Mouse (Mus musculus) adrenal gland (tissue): ENCODE measurements around the gene D630039A03Rik.

Experiments used
- intact Hi-C: fragments of 180-260 bp; cut with DNase I; formaldehyde crosslinking; loops from one replicate; pipeline ENCODE4 v1.15.1; 2025

Gene D630039A03Rik

DNA sequence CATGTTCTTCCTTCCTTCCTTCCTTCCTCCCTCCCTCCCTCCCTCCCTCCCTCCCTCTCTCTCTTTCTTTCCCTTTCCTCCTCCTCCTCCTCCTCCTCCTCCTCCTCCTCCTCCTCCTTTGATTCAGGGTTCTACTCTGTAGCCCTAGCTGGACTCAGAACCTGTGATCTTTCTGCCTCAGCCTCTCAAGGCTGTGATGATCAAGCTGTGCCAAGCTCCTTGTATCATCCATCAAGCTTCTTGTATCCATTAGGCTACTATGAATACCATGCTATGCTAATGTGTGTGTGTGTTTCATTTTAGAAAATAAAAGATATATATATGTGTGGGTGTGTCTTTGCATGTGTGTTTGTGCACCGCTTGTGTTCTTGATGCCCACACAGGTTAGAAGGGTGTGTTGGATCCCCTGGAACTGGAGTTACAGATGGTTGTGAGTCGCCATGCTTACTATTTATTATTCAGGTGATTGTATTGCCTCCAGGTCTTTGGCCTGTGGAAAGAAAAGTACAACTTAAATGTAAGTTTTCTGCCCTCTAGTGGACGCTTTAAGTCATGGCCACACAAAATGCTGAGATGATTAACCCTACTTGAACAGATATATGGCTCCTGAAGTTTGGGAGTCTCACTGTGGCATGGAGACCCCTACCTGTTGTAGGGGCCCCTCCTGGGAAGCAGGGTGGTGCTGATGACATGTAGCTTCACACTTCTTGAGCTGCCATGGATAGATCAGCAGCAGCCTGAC lies 11.5 kb upstream of the D630039A03Rik start:
- intact Hi-C loops: loop anchor here (10.0 kb wide), 1 partner anchor 553 kb away; no protein-coding TSS in a partner anchor

DNA sequence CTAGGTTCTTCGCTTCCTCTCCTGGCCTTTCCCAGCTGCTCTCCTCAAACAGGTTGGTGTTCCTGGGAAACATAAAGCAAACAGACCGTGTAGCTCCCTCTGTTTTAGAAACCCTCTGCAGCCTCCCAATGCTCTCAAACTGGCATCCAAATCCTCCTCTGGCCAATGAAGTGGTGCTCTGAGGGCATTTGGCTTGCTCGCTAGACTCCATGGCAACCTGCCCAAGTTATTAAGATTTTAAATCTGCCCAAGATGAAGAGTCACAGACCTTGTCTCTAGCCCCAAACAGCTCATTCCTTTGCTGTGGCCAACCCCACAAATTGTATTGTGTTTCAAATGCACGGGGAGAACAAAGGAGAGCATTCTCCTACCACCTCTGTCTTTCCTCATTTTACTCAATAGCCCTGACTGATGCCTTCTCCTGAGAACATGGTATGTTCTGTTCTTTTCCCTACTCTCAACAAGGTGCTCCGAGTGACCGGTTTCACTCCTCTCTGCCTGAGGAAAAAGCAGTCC lies 8.5 kb upstream of the D630039A03Rik start:
- intact Hi-C loops: loop anchor here (10.0 kb wide), 1 partner anchor 550 kb away; no protein-coding TSS in a partner anchor

GRCm38 (mm10) chr4:57922171-57922570 lies 6.1 kb upstream of the D630039A03Rik start:
- intact Hi-C loops: loop anchor here (10.0 kb wide), 1 partner anchor 547 kb away; no protein-coding TSS in a partner anchor

DNA sequence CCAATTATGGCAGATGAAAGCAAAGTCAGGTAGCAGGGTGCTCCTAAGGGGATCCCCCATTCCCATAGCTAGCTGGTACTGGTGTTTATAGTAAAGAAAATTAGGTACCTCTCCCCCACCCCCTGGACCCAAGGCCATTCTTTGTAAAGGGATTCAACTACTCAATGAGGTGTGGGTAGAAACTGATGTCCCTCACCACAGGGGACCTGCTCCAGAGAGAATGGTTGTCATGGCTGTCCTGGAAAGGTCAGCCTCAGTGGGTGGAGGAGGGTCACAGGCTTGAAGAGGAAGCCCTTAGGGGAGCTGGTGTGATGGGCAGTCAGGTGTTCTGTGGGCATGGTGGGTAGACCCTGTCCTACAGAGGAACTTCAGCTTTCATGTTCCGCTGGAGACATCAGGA lies 4.4 kb upstream of the D630039A03Rik start:
- intact Hi-C loops: loop anchor here (10.0 kb wide), 1 partner anchor 546 kb away; no protein-coding TSS in a partner anchor

- intact Hi-C loops: loop anchor here (10.0 kb wide), 1 partner anchor 545 kb away; no protein-coding TSS in a partner anchor
Observed at GRCm38 (mm10) chr4:57919494-57920423, 3.7 kb upstream of the D630039A03Rik start.

DNA sequence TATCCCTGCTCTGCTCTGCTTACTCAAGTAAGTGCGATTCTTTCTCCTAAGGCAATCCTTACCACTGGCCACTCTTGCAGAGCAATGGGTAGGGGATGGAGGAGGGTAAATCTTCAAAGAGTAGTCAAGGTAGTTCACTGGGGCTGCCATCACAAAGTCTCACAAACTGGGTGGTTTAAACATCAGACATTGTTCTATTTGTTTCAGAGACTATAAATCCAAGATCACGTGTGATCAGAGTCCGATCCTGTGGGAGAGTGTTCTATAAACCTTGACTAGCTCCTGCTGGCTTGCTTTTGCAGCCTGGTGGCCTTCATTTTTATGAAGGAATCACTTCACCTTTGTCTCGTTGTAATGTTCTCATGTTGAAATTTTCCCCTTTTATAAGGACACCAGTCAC lies 614 bp upstream of the D630039A03Rik start:
- intact Hi-C loops: no loop called here

GRCm38 (mm10) chr4:57915216-57915965 lies 706 bp downstream of the D630039A03Rik start:
- intact Hi-C loops: no loop called here

DNA sequence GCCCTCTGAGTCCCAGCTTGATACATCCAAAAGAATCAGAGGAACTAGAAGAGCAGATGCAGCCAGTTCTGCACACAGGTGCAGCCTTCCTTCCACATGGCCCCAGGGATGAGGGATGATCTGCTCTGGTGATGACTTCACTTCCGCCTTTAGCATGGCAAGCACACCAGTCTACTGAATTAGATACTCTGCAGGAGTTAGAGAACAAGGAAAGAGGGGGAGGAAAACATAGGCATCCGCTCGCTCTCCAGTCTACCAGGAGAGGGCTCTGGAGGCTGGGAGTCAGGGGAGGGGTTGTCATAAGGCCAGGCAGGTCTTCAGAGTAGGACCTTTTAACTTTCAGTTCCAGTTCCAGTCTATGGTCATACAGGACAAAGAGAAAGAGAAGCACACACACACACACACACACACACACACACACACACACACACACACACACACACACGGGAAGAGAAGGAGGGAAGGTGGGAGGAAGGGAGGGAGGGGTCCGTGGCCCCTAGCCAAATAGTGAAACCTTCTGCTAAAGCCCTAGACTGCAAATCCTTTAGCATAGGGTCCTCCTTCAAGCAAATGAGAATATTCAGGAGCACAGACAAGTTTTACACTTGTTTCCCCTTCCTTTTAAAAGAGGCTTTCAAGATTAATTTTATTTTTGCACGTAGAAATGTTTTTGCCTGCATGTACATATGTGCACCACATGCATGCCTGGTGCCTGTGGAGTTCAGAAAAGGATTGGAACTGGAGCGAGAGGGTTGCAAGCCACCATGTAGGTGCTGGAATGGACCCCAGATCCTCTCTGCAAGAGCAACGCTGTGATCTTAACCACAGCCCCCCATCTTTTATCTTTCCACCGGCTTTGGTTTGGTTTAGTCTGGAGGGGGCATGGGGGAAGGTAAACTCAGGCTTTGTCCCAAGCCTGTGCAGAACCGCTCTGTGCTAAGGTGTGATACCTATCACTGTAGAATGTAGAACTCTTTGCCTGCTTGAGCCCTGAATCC lies 1.6 kb downstream of the D630039A03Rik start:
- intact Hi-C loops: no loop called here

- intact Hi-C loops: no loop called here
Observed at GRCm38 (mm10) chr4:57913021-57913420, 3.1 kb downstream of the D630039A03Rik start.

DNA sequence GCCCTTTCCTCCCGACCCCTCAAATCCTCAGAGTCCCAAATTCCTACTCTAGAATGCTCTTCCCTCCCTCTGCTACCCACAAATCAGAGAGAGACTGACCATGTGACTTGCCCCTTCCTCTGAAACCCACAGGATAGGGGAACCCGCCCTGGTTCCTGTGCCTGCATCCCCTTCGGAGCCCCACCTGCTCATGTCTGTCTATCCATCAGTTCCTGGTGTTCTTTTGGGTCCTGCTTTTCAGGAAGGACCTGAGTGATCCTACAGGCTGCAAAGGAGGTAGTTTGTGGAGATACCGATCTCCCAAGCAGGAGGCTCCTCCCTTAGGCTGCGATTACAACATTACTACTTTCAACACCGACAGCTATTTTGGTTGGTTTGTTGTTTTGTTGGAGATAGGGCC lies 7.2 kb downstream of the D630039A03Rik start:
- intact Hi-C loops: loop anchor here (10.0 kb wide), 2 partner anchors 336 to 464 kb away; no protein-coding TSS in a partner anchor

DNA sequence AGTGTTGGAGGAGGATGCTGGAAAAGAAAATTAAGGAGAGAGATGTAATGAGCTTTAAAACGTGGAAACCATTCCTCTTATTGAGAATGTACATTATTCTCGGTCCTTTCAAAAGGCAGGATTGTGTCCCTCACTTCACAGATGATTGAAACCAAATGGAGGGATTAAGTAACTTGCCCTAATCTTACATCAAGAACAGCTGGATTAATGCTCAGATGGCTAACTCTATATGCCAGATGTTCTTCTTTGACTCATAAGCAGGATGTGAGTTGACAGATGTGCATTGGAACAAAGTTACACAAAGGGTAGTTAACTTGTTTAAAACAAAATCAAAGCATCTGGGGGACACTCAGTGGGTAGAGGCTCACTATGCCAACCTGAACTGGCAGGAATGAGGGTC lies 9.4 kb downstream of the D630039A03Rik start:
- intact Hi-C loops: loop anchor here (10.0 kb wide), 2 partner anchors 338 to 462 kb away; no protein-coding TSS in a partner anchor

DNA sequence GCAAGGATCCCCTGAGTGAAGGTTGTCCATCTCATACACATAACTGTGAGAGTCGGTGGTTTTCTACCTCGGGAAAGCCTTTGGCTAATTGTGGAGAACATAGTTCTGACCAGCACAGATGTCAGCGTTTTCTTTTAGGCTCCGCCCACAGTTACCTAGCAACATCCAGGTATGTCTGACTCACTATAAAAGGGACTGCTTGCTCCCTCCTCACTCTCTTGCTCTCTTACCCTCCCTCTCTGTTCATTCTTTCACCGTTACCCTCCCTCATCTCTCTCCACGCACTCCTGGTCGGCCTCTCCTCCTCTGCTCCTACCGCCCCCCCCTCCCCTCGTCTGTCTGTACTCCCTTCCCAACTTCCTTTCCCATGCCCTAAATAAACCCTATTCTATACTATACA lies 11.5 kb downstream of the D630039A03Rik start:
- intact Hi-C loops: loop anchor here (5.0 to 10.0 kb wide), 4 partner anchors 173 to 460 kb away; no protein-coding TSS in a partner anchor

DNA sequence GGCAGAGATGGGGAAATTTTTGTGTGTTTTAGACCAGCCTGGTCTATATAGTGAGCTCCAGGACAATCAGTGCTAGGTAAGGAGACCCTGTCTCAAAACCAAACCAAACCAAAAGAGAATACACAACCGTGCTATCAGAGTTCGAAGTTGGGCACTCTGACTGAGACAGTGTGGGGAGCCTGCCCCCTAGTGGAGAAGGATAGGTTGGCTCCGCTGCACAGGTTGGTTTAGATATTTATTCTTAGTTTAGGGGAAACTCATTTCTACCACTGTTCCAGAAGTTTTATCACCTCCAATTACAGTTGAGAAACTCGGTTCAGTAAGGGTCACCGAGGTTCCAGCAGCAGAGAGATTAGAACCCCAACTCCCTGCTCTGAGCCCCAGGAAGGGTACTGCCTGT lies 11.9 kb downstream of the D630039A03Rik start:
- intact Hi-C loops: loop anchor here (5.0 to 10.0 kb wide), 4 partner anchors 173 to 459 kb away; no protein-coding TSS in a partner anchor

DNA sequence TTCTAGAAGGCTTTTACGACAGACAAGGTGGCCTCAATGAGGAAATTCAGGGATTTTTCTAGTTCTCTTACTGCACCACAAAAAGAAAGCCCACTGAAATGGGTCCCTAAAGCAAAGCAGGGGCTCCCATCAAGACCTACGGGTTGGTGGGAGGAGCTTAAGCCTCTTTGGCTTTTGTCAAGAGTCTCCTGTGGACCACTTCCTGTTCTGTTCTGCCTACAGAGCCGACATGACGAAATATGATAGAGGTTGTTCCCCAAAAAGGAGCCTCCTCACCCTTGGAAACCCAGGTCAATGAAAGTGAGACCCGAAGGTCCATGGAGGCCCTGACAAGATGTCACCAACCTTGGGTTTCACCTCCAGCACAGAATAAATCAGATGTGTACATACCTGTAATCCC lies 13.5 kb downstream of the D630039A03Rik start:
- intact Hi-C loops: loop anchor here (5.0 to 10.0 kb wide), 4 partner anchors 175 to 458 kb away; no protein-coding TSS in a partner anchor

- intact Hi-C loops: loop anchor here (5.0 to 10.0 kb wide), 4 partner anchors 176 to 456 kb away; no protein-coding TSS in a partner anchor
Observed at GRCm38 (mm10) chr4:57901210-57901609, 14.9 kb downstream of the D630039A03Rik start.

- intact Hi-C loops: no loop called here
Observed at GRCm38 (mm10) chr4:57896631-57897030, 19.5 kb downstream of the D630039A03Rik start.

GRCm38 (mm10) chr4:57895902-57896301 lies 20.2 kb downstream of the D630039A03Rik start:
- intact Hi-C loops: no loop called here

- intact Hi-C loops: no loop called here
Observed at GRCm38 (mm10) chr4:57895140-57895539, 21.0 kb downstream of the D630039A03Rik start.

- intact Hi-C loops: no loop called here
Observed at GRCm38 (mm10) chr4:57892001-57892586, 24.0 kb downstream of the D630039A03Rik start.
